Mouse (Mus musculus): ENCODE measurements at regions not wholly inside any gene's neighbourhood (a gene's known extent, or its start where the extent isn't known, plus 50 kb on each side); places are given as distances from the start of the nearest gene placed in this dataset.
"Not testable (repeated sequence)": the region's sequence is repeated elsewhere in the genome, so short reads cannot be mapped to it uniquely, and the experiment has no call there.

DNA sequence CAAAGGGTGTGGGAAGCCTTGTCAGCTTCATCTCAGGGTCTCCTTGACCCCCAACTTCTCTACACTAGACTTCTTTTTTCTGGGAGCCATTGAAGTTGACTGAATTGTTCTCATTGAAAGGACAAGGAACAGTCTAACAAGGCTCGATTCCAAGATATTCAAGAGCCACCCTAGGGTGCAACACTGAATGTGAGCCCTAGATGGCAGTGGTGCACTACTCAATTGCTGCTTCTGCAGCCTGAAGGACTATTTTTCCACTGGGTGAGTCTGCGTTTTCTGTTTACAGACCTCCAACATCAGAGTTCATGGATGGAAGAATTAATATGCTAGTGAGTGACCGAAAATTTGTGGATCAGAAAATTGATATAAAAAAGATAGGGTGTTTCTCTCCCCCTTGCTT is 161.5 kb downstream of the Hpcal1 start:
- ATAC-seq (ENCODE audit: insufficient read depth, low FRiP score, low TSS enrichment); H3K9me3 ChIP-seq (ENCODE audit: control insufficient read depth, low read length); H3K9ac ChIP-seq (ENCODE audit: low read length); H3K27me3 ChIP-seq (ENCODE audit: control insufficient read depth, insufficient read depth, low read length); H3K4me3 ChIP-seq (ENCODE audit: low read depth, low read length); H3K4me2 ChIP-seq (ENCODE audit: low read depth); H3K4me1 ChIP-seq (ENCODE audit: control insufficient read depth, insufficient read depth, low read length); H3K36me3 ChIP-seq (ENCODE audit: control insufficient read depth, insufficient read depth, low read length); H3K27ac ChIP-seq (ENCODE audit: low read depth, low read length): not testable (repeated sequence)
- 48% methylated on average over 3 of the region's 3 CpGs for WGBS
- DNase-seq (ENCODE audit: low spot score): peak; percentile 26

DNA sequence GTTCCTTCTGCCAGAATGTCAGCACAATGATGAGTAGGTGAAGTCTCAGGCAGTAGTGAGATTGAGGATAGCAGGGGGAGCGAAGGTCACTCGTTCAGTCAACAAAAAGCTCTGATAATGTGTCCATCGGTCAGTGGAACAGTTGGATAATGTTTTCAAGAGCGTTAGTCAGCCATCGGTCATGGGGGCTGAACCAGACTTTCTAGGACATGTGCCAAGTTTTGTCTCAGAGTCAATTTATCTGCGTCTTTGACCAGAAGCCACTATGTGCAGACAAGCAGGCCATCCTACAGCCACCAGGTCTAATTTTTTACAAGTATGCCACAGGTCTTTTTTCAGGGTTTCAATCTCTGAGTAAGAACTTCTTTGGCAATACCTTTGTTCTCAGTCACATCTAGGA is 181.8 kb downstream of the Hpcal1 start:
- H3K9ac ChIP-seq (ENCODE audit: low read length); DNase-seq (ENCODE audit: low spot score); ATAC-seq (ENCODE audit: insufficient read depth, low FRiP score, low TSS enrichment); H3K9me3 ChIP-seq (ENCODE audit: control insufficient read depth, low read length); H3K36me3 ChIP-seq (ENCODE audit: control insufficient read depth, insufficient read depth, low read length); H3K4me2 ChIP-seq (ENCODE audit: low read depth); H3K27ac ChIP-seq (ENCODE audit: low read depth, low read length); H3K27me3 ChIP-seq (ENCODE audit: control insufficient read depth, insufficient read depth, low read length); H3K4me1 ChIP-seq (ENCODE audit: control insufficient read depth, insufficient read depth, low read length); H3K4me3 ChIP-seq (ENCODE audit: low read depth, low read length): not testable (repeated sequence)
- 91% methylated on average over 6 of the region's 6 CpGs for WGBS

DNA sequence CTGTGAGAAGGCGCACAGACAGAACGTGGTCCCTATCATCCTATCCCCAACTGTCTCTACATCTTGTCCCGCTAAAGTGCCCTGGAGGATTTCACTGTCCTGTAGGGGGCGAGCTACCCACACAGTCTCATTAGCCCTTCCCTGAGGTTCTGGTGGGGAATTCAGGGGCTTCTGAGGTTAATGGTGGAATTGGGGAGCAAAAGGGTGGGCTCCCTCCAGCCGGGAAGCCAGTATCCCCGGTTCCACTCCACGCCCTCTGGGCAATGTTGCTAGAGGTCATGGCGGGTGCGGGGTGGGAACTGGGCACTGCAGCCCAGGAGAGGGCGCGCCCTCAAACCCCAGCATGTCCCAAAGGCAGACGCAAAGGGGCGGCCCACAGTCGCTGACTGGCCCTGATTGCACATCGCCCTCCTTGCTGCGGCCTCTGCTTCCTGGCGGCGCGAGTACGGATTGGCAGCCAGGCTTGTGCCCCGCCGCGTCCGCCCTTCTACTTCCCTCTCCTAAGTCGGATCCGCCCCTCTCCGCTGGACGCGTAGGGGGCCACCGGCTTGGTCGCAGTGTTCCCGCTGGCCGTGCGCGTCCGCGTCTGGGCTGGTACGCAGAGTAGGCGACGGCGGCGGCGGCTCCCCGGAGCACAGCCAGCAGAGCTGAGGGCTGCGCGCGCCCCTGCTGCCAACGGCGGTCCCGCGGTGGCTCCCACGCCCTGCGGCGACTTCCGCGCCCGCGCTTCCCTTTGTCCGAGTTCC is 190.9 kb downstream of the Hpcal1 start:
- peak overlapping the region; percentile 86 for H3K9ac ChIP-seq (ENCODE audit: low read length)
- H3K27me3 ChIP-seq (ENCODE audit: control insufficient read depth, insufficient read depth, low read length): no peaks in the 10 kb centered on the region
- ATAC-seq (ENCODE audit: insufficient read depth, low FRiP score, low TSS enrichment) (peak; percentile 100), DNase-seq (ENCODE audit: low spot score) (peak; percentile 91)
- peak overlapping the region; percentile 24 for H3K4me2 ChIP-seq (ENCODE audit: low read depth)
- H3K9me3 ChIP-seq (ENCODE audit: control insufficient read depth, low read length): no peaks in the 10 kb centered on the region
- no peaks in the 10 kb centered on the region for H3K36me3 ChIP-seq (ENCODE audit: control insufficient read depth, insufficient read depth, low read length)
- H3K4me1 ChIP-seq (ENCODE audit: control insufficient read depth, insufficient read depth, low read length): no peaks in the 10 kb centered on the region
- under 1% methylated on average over 49 of the region's 59 CpGs for WGBS
- H3K4me3 ChIP-seq (ENCODE audit: low read depth, low read length): peak overlapping the region; percentile 51
- peak overlapping the region; percentile 55 for H3K27ac ChIP-seq (ENCODE audit: low read depth, low read length)

DNA sequence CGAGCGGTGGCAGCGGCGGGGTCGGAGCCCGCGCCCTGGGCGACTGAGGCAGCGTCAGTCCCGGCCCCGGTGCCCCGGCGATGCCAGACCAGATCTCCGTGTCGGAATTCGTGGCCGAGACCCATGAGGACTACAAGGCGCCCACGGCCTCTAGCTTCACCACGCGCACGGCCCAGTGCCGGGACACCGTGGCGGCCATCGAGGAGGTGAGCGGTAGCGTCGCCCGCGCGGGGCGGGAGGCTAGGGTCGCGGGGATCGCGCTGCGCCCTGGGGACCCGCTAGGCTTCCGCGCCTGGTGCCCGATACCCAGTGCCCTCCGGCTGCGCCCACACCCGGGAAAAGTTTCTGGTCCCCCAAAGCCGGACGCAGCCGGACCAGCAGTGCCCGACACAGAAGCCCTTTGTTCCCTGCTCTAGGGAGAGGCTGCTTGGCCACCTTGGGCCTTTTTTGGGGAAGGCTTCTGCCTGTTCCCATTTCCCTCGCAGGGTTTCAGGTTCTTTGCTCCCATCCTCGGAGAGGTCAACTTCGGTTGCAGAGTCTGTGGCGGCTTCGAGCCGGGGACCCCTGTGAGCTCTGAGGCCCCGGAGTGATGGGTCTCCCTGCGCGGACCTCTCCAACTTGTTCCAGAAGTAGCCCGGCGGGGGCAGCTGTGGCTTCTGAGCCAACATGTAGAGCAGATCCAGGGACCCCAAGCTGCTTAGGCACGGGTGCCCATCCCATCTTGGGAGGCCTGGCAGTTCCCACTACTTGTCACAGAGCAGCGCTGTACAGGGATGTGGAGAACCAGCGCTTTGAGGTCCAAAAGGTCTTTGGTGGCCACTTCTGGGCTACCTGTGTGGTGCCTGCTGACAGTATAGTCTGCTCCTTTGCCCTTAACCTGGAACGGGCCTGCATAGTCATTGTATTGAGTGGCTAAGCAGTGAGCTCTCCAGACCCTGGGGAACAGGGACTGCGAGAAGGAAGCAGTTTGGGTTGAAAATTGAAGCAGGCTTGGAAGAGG is 191.8 kb downstream of the Hpcal1 start:
- Histone ChIP-seq H3K27ac (ENCODE audit: low read depth, low read length) (peak overlapping the region; percentile 55), H3K9ac (ENCODE audit: low read length) (peak overlapping the region; percentile 86), H3K4me3 (ENCODE audit: low read depth, low read length) (peak overlapping the region; percentile 51), H3K4me2 (ENCODE audit: low read depth) (peak overlapping the region; percentile 24)
- H3K36me3 ChIP-seq (ENCODE audit: control insufficient read depth, insufficient read depth, low read length); H3K4me1 ChIP-seq (ENCODE audit: control insufficient read depth, insufficient read depth, low read length); H3K9me3 ChIP-seq (ENCODE audit: control insufficient read depth, low read length); H3K27me3 ChIP-seq (ENCODE audit: control insufficient read depth, insufficient read depth, low read length): not testable (repeated sequence)
- DNase-seq (ENCODE audit: low spot score) (peak; percentile 38), ATAC-seq (ENCODE audit: insufficient read depth, low FRiP score, low TSS enrichment) (peak; percentile 41; the same call in 1 of the 2 replicates)
- WGBS: 2% methylated on average over 60 of the region's 65 CpGs

DNA sequence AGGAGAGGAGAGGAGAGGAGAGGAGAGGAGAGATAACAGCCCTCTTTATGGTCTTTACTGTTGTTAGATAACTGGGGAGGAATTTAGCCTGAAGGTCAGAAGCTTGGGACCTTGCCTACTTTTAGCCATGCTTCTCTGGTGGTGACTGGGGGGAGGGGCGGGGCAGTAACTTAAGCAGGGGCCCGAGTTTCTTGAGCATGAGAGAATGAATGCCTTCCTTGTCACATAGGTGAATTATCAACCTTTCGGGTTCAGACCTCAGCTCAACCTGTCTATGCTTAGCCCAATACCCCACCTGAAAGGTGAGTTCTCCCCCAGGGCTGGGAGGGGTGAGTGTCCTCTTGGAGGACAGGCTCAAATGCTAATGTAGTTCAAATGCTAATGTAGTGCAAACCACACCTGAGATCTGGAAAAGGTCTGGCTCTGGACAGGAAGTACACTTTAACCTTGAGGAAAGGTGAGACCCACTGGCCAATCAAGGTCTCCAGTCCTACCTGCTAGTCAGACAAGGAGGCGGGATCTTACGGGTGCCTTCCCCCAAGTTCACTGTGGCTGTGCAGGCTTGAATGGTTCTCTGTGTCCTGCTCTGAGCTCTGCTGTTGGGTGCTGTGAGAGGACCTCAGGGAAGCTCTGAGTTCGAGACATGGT is 201.1 kb downstream of the Hpcal1 start:
- ATAC-seq (ENCODE audit: insufficient read depth, low FRiP score, low TSS enrichment); H3K4me3 ChIP-seq (ENCODE audit: low read depth, low read length); H3K27me3 ChIP-seq (ENCODE audit: control insufficient read depth, insufficient read depth, low read length); H3K9me3 ChIP-seq (ENCODE audit: control insufficient read depth, low read length); H3K4me1 ChIP-seq (ENCODE audit: control insufficient read depth, insufficient read depth, low read length); H3K27ac ChIP-seq (ENCODE audit: low read depth, low read length); H3K9ac ChIP-seq (ENCODE audit: low read length); DNase-seq (ENCODE audit: low spot score); H3K4me2 ChIP-seq (ENCODE audit: low read depth); H3K36me3 ChIP-seq (ENCODE audit: control insufficient read depth, insufficient read depth, low read length): not testable (repeated sequence)
- WGBS: 87% methylated on average over 6 of the region's 6 CpGs

DNA sequence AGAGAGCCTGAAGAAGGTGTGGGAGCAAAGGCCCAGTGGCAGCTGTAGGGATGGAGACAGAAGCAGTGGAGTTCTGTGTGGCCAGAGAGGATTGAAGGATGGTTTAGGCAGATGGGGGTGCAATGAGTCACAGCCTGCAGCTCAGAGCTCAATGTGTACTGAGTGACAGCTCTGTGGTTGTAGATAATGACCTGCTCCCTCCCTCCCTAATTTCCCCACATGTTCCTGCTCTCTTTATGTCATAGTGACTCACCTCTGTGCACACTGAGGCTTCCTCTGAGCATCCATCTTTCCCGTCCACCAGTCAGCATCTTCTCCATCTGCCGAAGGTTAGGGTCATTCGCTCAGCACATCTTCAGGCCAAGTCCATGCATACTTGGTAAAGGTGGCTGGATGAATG is 222.4 kb downstream of the Hpcal1 start:
- not testable (repeated sequence) for DNase-seq (ENCODE audit: low spot score); H3K36me3 ChIP-seq (ENCODE audit: control insufficient read depth, insufficient read depth, low read length); H3K9ac ChIP-seq (ENCODE audit: low read length); H3K4me3 ChIP-seq (ENCODE audit: low read depth, low read length); H3K4me1 ChIP-seq (ENCODE audit: control insufficient read depth, insufficient read depth, low read length); ATAC-seq (ENCODE audit: insufficient read depth, low FRiP score, low TSS enrichment); H3K4me2 ChIP-seq (ENCODE audit: low read depth); H3K27me3 ChIP-seq (ENCODE audit: control insufficient read depth, insufficient read depth, low read length); H3K27ac ChIP-seq (ENCODE audit: low read depth, low read length); H3K9me3 ChIP-seq (ENCODE audit: control insufficient read depth, low read length)
- WGBS: 98% methylated on average over 3 of the region's 3 CpGs
